Mouse (Mus musculus) spleen, postnatal 4 days (tissue): ENCODE data around the gene Kit.

Experiments
- DNase-seq, 2 experiments: peaks; one replicate each; pipeline ENCODE4 v3.0.0; 2022; ENCODE audit warnings: low spot score in 2 of 2

Gene Kit

DNA sequence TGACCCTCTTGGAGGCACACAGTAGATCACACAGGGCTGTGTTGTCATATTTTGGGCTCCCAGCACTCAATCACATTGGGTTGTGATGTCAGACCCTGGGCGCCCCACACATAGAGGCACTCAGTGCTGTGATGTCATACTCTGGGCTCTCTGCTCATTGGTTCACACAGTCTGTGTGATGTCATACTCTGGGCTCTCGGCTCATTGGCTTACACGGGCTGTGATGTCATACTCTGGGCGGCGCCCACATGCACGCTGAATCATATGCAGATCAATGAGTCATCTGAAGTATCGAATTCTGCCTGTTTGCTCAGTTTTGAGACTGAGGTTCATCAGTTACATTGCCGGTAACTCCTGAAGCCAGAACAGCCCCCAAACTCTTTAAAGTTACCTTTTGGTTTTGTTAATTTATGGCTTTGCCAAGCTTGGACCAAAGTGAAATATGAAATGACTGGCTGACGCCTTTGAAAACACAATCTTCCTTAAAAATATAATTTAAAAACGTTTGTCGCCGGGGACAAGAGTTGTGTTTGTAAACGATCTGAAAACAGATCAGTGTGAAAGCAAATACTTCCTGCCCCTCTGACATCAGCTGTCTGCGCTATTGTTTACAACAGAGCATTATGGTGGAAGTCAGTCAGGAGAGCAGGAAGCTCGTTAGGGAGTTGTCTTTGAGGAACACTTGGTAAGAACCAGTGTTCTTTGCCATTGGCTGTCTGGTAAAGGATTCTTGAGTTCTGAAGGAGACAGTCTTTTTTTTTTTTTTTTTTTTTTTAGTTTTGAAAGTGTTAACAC lies 15.0 kb downstream of the Kit start:
- no peak for DNase-seq

DNA sequence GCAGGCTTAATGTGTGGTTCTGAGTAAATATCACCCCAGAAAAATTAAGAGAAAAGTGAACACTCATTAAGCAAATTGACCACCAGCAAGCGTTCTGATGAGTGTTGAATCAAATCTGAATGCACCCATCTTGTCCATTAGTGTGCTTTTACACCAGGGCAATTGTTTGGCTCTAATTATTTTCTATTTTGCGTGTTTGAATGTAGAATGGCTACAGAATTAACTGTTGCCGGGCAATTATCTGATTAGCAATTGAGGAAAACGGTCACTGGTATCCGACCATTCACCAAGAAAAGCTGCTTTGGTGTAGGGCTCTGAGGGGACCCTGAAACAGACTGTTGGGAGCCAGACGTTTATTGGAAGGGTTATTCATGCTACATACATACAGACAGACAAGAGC lies 16.2 kb downstream of the Kit start:
- no peak for DNase-seq

DNA sequence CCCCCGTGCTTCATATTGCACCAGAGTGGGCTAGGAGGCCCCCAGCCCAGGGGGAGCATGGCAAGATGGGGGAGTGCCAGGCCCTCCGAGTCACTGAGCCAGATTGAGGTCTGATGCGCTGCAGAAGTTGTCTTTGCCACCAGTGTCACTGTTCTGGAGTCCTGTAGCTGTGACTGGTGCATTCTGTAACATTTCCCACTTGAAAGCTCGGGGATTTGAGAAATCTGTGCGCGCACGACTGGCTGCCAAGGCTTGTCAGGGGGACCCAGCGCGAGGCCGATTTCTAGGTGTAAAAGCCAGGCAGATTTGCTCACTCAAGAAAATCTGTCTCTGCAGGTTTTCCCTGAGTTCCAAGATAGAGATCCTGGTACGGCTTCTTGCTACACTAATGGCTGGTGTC lies 16.9 kb downstream of the Kit start:
- no peak for DNase-seq

GRCm38 (mm10) chr5:75595319-75595718 lies 20.6 kb downstream of the Kit start:
- no peak for DNase-seq

GRCm38 (mm10) chr5:75596211-75596610 lies 21.5 kb downstream of the Kit start:
- DNase-seq: no peak

DNA sequence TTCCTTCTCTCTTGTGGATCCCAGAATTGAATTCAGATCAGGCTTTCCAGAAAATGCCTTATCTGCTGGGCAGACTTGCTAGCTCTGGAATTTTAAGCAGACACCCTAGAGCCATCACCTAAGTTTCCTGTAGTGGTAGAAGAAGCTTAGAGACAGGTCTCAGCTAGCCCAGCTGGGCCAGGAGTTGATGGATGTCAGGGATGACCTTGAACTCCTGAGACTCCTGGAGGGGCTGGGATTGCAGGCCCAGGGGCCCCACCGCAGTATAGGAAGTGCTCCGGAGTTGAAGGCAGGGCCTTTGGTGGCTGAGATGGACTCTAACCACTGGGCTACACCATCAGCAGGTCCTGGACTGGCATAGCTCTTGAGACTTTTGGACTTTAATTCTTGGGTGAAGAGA lies 22.6 kb downstream of the Kit start:
- DNase-seq: no peak

DNA sequence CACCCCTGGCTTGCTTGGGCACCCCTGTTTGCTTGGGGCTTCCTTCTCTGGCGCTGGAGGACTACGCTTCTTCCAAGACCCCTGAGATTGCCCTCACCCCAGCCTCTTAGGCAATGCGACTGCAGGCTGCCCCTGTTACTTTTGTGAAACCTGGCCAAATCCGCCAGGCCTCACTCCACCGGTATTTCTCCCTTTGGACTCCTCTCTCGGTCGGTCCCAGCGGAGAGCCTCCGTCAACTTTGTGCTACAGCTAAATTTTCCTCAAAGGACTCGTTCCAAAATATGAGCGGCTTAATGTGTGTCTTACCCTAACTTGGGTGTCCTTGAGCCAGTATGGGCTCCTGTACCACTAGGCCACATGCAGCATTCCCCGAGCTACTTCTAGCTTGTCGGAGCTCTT lies 23.8 kb downstream of the Kit start:
- DNase-seq: no peak

DNA sequence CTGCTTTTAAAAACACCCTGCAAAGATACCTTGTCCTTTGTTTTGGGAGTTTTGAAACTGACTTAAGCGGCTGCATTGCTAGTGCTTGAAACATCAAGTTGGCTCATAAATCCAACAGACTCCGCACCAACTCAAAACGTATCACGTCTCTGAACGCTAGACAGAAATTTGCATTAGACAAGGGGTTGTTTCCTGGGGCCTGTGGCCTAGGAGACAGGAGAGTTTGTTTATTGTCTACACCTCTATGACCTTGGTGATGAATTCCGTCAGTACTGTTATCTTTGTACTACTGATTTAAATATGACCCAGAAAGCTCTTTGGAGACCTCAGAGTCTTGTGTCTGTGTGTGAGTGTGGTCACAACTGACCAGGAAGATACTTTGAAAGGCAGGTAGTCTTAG lies 25.3 kb downstream of the Kit start:
- DNase-seq: no peak

DNA sequence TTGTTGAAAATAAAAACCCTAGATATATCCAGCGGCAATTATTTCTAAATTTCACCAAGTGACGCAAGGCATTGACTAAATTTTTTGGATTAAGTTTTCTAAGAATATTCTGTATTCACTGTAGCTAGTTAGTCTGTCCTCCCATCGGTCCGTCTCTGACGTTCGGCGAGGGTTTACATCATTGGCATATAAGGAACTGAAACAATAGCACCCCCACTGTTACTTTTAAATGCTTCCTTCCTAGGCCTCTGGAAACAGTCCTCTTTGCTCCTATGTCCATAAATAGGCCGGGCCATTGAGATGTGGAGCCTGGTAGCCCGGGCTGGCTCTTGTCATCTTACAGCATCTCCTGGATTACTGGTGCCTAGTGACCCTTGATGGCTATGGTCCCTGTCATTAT lies 29.5 kb downstream of the Kit start:
- DNase-seq: no peak

DNA sequence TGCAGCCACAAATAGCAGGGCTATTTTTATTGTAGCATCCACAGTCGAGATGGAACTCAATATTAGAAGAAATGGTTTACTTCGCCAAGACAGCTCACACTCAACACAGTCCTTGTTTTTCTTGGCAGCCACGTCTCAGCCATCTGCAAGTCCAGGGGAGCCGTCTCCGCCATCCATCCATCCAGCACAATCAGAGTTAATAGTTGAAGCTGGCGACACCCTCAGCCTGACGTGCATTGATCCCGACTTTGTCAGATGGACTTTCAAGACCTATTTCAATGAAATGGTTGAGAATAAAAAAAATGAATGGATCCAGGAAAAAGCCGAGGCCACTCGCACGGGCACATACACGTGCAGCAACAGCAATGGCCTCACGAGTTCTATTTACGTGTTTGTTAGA lies 32.2 kb downstream of the Kit start:
- DNase-seq: no peak

- no peak for DNase-seq
Measured at GRCm38 (mm10) chr5:75607971-75608370, 33.3 kb downstream of the Kit start.

GRCm38 (mm10) chr5:75612380-75612779 lies 37.7 kb downstream of the Kit start:
- DNase-seq: no peak

GRCm38 (mm10) chr5:75612926-75613325 lies 38.2 kb downstream of the Kit start:
- DNase-seq: no peak

DNA sequence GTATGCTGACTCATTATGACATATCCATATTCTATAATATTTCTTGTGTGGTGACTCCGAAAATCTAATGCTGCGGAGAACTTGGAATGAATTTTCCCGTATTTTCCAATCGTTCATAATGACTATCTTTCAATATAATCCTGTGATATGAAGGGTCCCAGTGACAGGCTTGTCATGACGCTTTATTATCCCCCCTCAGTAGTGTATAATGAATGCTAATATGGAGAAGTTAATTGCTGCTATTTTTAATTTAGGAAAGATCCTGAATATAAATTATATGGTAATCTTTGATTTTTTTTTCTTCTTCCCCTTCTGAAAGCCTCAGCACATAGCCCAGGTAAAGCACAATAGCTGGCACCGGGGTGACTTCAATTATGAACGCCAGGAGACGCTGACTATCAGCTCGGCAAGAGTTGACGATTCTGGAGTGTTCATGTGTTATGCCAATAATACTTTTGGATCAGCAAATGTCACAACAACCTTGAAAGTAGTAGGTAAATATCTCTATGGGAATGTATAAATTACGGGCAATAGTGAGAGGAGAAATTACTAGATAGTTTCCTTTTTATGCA lies 40.4 kb downstream of the Kit start:
- DNase-seq: no peak

- DNase-seq: no peak
Measured at GRCm38 (mm10) chr5:75615624-75616023, 40.9 kb downstream of the Kit start.

DNA sequence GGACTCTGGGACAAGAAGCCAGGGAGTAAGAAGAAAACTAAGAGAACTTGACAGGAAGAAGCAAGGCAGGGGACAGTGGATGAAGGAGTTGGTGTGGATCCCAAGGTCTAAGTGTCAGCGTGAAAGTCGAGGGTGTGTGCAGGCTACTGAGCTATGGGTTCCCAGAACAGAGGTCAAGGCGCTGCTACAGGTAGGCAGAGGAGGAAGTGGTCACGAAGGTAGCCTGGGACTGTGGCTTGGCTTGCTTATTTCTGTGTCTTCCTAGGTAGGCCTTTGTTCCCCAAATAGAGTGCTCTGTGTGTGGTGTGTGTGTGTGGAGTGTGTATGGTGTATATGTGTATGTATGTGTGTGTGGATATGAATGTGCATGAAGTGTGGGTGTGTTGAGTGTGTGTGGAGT lies 47.7 kb downstream of the Kit start:
- no peak for DNase-seq

GRCm38 (mm10) chr5:75623007-75623406 lies 48.3 kb downstream of the Kit start:
- no peak for DNase-seq

GRCm38 (mm10) chr5:75623520-75623919 lies 48.8 kb downstream of the Kit start:
- no peak for DNase-seq

GRCm38 (mm10) chr5:75623993-75624706 lies 49.4 kb downstream of the Kit start:
- DNase-seq: no peak

DNA sequence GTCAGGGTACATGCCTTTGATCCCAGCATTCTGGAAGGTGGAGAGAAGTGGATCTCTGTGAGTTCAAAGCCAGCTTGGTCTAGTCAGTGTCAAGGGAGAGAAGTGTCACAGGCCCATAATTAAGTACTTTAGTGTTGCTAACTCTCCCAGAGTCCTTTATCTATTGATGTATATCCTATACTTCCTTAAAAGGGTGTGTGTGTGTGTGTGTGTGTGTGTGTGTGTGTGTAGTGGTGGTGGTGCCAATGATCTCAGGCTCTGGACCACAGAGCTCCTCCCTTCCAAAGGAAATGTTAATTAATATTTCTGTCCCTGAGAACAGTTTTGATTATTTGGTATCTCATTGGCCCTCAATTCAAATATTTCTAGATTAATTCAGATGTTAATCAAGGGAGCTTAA lies 50.3 kb downstream of the Kit start:
- DNase-seq: no peak

- DNase-seq: no peak
Measured at GRCm38 (mm10) chr5:75626284-75626683, 51.6 kb downstream of the Kit start.

DNA sequence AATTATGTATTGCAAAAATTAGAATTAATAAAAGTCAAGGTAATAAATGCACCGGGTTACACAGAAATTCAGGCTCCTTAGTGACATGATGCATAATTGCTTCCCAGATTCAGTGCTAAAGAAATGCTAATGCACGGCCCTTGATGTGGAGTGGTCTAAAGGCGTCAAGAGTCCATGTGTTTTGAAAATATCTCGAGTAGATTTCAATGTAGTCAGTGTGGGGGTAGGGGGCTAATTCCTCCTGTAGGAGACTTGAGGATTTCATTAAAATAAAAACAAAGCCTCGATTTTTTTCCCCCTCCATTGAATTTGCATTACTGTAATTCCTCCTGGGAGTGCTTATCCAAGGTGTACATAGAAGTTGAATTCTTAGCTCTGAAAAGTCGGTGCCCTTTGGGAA lies 52.0 kb downstream of the Kit start:
- no peak for DNase-seq

- DNase-seq: no peak
Measured at GRCm38 (mm10) chr5:75632257-75632656, 57.5 kb downstream of the Kit start.
